Mouse (Mus musculus) kidney, embryonic 16.5 days (tissue): ENCODE data around the gene Trhr2. TPM values are rescaled to one million over a fixed set of nuclear protein-coding genes. Genes with fewer than 3 reads are reported as not detected.

ENCODE experiments used
- ATAC-seq: fragments of 200-750 bp; cut with Nextera tagmentation; 2 replicates; pipeline ENCODE4 v1.8.0; 2017; ENCODE audit warnings: moderate TSS enrichment; ENCODE audit not compliant: low FRiP score, low TSS enrichment
- H3K27ac ChIP-seq: fragments of 300-500 bp; sonication (generic); 2 replicates; pipeline ENCODE4 v1.5.1; 2014; ENCODE audit warnings: low read length
- H3K27me3 ChIP-seq: fragments of 300-500 bp; sonication (generic); 2 replicates; pipeline ENCODE4 v1.6.1; 2014; ENCODE audit warnings: low read length, control low read depth, mixed read lengths; ENCODE audit not compliant: insufficient read depth
- H3K36me3 ChIP-seq: fragments of 300-500 bp; sonication (generic); 2 replicates; pipeline ENCODE4 v1.6.1; 2014; ENCODE audit warnings: low read length, control low read depth, mixed read lengths; ENCODE audit not compliant: insufficient read depth
- H3K4me1 ChIP-seq: fragments of 300-500 bp; sonication (generic); 2 replicates; pipeline ENCODE4 v1.6.1; 2014; ENCODE audit warnings: low read length, control low read depth, mixed read lengths; ENCODE audit not compliant: insufficient read depth
- H3K4me2 ChIP-seq: fragments of 300-500 bp; sonication (generic); replicated peaks from 2 replicates; pipeline ENCODE4 v1.6.1; 2014; ENCODE audit warnings: low read depth, low read length
- H3K4me3 ChIP-seq: fragments of 300-500 bp; sonication (generic); 2 replicates; pipeline ENCODE4 v1.5.1; 2014; ENCODE audit warnings: mild to moderate bottlenecking, low read length
- H3K9ac ChIP-seq: fragments of 300-500 bp; sonication (generic); replicated peaks from 2 replicates; pipeline ENCODE4 v1.6.1; 2014; ENCODE audit warnings: low read length
- H3K9me3 ChIP-seq: fragments of 300-500 bp; sonication (generic); 2 replicates; pipeline ENCODE4 v1.6.1; 2016; ENCODE audit warnings: low read length, control low read depth
- WGBS: fragments of 180-500 bp; shearing (Covaris S2); extraction: QIAGEN DNeasy Blood & Tissue Kit; methylation state at CpG from one replicate; pipeline ENCODE4 v1.1.7; 2014; 5-methylcytosine and 5-hydroxymethylcytosine counted together
- polyA plus RNA-seq: library from polyadenylated mRNA; unstranded; fragments of >200 nt; fragmentation: Nextera tagmentation; extraction: Ambion mirVana; gene quantifications from 2 replicates; pipeline ENCODE4 v1.2.1, GENCODE M21; 2015

Gene Trhr2
- polyA plus RNA-seq, 1 experiment from 2014 or later, result not detected

GRCm38 (mm10) chr8:122334791-122335490 is 25.6 kb downstream of the Trhr2 start:
- WGBS, result 90% methylated on average over 13 of the region's 13 CpGs
- H3K4me3 ChIP-seq, result no peak overlapping the region
- peak overlapping the region; percentile 18; the same call in 1 of the 2 replicates for H3K9ac ChIP-seq
- H3K9me3 ChIP-seq, result no peaks in the 10 kb centered on the region
- peaks cover 30% of the 10 kb centered on the region for H3K27me3 ChIP-seq
- H3K4me2 ChIP-seq, result no peak overlapping the region
- H3K36me3 ChIP-seq, result peaks cover 11% of the 10 kb centered on the region
- ATAC-seq, result no peak
- H3K27ac ChIP-seq, result no peak overlapping the region
- peaks cover 29% of the 10 kb centered on the region for H3K4me1 ChIP-seq

- no peak overlapping the region for H3K27ac ChIP-seq
- H3K4me2 ChIP-seq, result no peak overlapping the region
- no peak overlapping the region for H3K9ac ChIP-seq
- H3K27me3 ChIP-seq, result peaks cover 30% of the 10 kb centered on the region
- ATAC-seq, result no peak
- H3K36me3 ChIP-seq, result peaks cover 11% of the 10 kb centered on the region
- 91% methylated on average over 7 of the region's 7 CpGs for WGBS
- no peaks in the 10 kb centered on the region for H3K9me3 ChIP-seq
- H3K4me3 ChIP-seq, result no peak overlapping the region
- H3K4me1 ChIP-seq, result peaks cover 30% of the 10 kb centered on the region
These were observed 27.0 kb downstream of the Trhr2 start for GRCm38 (mm10) chr8:122333531-122333930.

- peaks cover 30% of the 10 kb centered on the region for H3K4me1 ChIP-seq
- H3K27me3 ChIP-seq, result peaks cover 27% of the 10 kb centered on the region
- WGBS, result 73% methylated on average over 6 of the region's 6 CpGs
- H3K4me2 ChIP-seq, result no peak overlapping the region
- peaks cover 11% of the 10 kb centered on the region for H3K36me3 ChIP-seq
- ATAC-seq, result 0 out of 2 replicates have a peak, but pooled peaks have one; percentile 28
- H3K9ac ChIP-seq, result no peak overlapping the region
- no peak overlapping the region for H3K27ac ChIP-seq
- H3K4me3 ChIP-seq, result no peak overlapping the region
- H3K9me3 ChIP-seq, result no peaks in the 10 kb centered on the region
These were observed 27.6 kb downstream of the Trhr2 start for GRCm38 (mm10) chr8:122332753-122333506.

- H3K4me1 ChIP-seq, result peaks cover 31% of the 10 kb centered on the region
- 60% methylated on average over 3 of the region's 3 CpGs for WGBS
- no peak overlapping the region for H3K4me3 ChIP-seq
- peaks cover 6% of the 10 kb centered on the region; the same call in 1 of the 2 replicates for H3K36me3 ChIP-seq
- H3K4me2 ChIP-seq, result no peak overlapping the region
- H3K27ac ChIP-seq, result peak overlapping the region; percentile 82
- no peaks in the 10 kb centered on the region for H3K9me3 ChIP-seq
- peak; percentile 65 for ATAC-seq
- peaks cover 10% of the 10 kb centered on the region for H3K27me3 ChIP-seq
- no peak overlapping the region for H3K9ac ChIP-seq
These were observed 29.4 kb downstream of the Trhr2 start for GRCm38 (mm10) chr8:122331134-122331523.

- H3K9ac ChIP-seq, result 0 out of 2 replicates have a peak overlapping the region, but pooled peaks have one; percentile 22
- 70% methylated on average over 12 of the region's 12 CpGs for WGBS
These were observed 30.0 kb downstream of the Trhr2 start for GRCm38 (mm10) chr8:122330446-122331133.

GRCm38 (mm10) chr8:122329553-122330239 is 30.9 kb downstream of the Trhr2 start:
- no peak overlapping the region for H3K9ac ChIP-seq
- ATAC-seq, result no peak
- no peak overlapping the region for H3K4me3 ChIP-seq
- H3K4me1 ChIP-seq, result peaks cover 34% of the 10 kb centered on the region
- no peak overlapping the region for H3K27ac ChIP-seq
- H3K36me3 ChIP-seq, result 0 out of 2 replicates have a peak, but pooled peaks cover 3% of the 10 kb centered on the region
- H3K9me3 ChIP-seq, result no peaks in the 10 kb centered on the region
- no peak overlapping the region for H3K4me2 ChIP-seq
- no peaks in the 10 kb centered on the region; the same call in 1 of the 2 replicates for H3K27me3 ChIP-seq
- 81% methylated on average over 22 of the region's 22 CpGs for WGBS

More at GRCm38 (mm10) chr8:122330446-122331133, 30.0 kb downstream of the Trhr2 start:
- Histone ChIP-seq H3K27me3 (peaks cover 9% of the 10 kb centered on the region), H3K4me1 (peaks cover 32% of the 10 kb centered on the region), H3K4me3 (no peak overlapping the region), H3K27ac (peak overlapping the region; percentile 82), H3K4me2 (no peak overlapping the region), H3K36me3 (0 out of 2 replicates have a peak, but pooled peaks cover 3% of the 10 kb centered on the region), H3K9me3 (no peaks in the 10 kb centered on the region)
- no peak for ATAC-seq

- Histone ChIP-seq H3K36me3 (0 out of 2 replicates have a peak, but pooled peaks cover 3% of the 10 kb centered on the region), H3K9ac (no peak overlapping the region), H3K9me3 (no peaks in the 10 kb centered on the region), H3K27ac (no peak overlapping the region), H3K27me3 (no peaks in the 10 kb centered on the region), H3K4me1 (peaks cover 40% of the 10 kb centered on the region), H3K4me3 (no peak overlapping the region), H3K4me2 (no peak overlapping the region)
- no peak for ATAC-seq
- WGBS, result 70% methylated on average over 5 of the region's 8 CpGs
These were observed 31.5 kb downstream of the Trhr2 start for GRCm38 (mm10) chr8:122329072-122329471.

GRCm38 (mm10) chr8:122326114-122326542 is 34.4 kb downstream of the Trhr2 start:
- peak overlapping the region; percentile 19; the same call in 1 of the 2 replicates for H3K4me2 ChIP-seq

GRCm38 (mm10) chr8:122325196-122325595 is 35.4 kb downstream of the Trhr2 start:
- no peak overlapping the region for H3K4me2 ChIP-seq
- H3K4me1 ChIP-seq, result peaks cover 33% of the 10 kb centered on the region
- WGBS, result 55% methylated on average over 2 of the region's 2 CpGs

More at GRCm38 (mm10) chr8:122326114-122326542, 34.4 kb downstream of the Trhr2 start:
- Histone ChIP-seq H3K4me3 (0 out of 2 replicates have a peak overlapping the region, but pooled peaks have one; percentile 15), H3K4me1 (peaks cover 42% of the 10 kb centered on the region), H3K9me3 (no peaks in the 10 kb centered on the region), H3K36me3 (no peaks in the 10 kb centered on the region), H3K9ac (peak overlapping the region; percentile 39; the same call in 1 of the 2 replicates), H3K27ac (no peak overlapping the region), H3K27me3 (no peaks in the 10 kb centered on the region)
- 39% methylated on average over 14 of the region's 14 CpGs for WGBS
- no peak for ATAC-seq

More at GRCm38 (mm10) chr8:122325196-122325595, 35.4 kb downstream of the Trhr2 start:
- Histone ChIP-seq H3K9me3 (no peaks in the 10 kb centered on the region), H3K36me3 (no peaks in the 10 kb centered on the region), H3K27me3 (no peaks in the 10 kb centered on the region), H3K27ac (no peak overlapping the region), H3K9ac (0 out of 2 replicates have a peak overlapping the region, but pooled peaks have one; percentile 2), H3K4me3 (no peak overlapping the region)
- ATAC-seq, result no peak
